8 mouse cellular contexts compared by ENCODE assay signal in genomic region chr11:88188216-88188615, GRCm38 (mm10). TPM values are rescaled to one million over a fixed set of nuclear protein-coding genes. Genes with fewer than 3 reads are reported as not detected.
DNase-seq lines count a peak whose midpoint lies in the region; ATAC-seq and TF ChIP-seq lines count a peak whose summit lies in the region.

No protein-coding gene starts in this region.

- H3K27me3 ChIP-seq in kidney, postnatal 0 days (ENCODE audit: insufficient read depth, low read length): peaks cover 12% of the 10 kb centered on the region; the same call in 1 of the 2 replicates
- H3K27me3 ChIP-seq in liver, embryonic 11.5 days (replicated peaks; ENCODE audit: control insufficient read depth, insufficient read depth, low read length): peaks cover 34% of the 10 kb centered on the region

- H3K4me2 ChIP-seq in kidney, postnatal 0 days (ENCODE audit: low read length): peak overlapping the region; percentile 44
- peak overlapping the region; percentile 62 for H3K4me2 ChIP-seq in liver, embryonic 11.5 days

- no peak for TF ChIP-seq CTCF in kidney, postnatal 0 days (IDR thresholded peaks at IDR 0.05; ENCODE audit: low read depth)
- TF ChIP-seq CTCF in bone marrow macrophage, adult 2 months (IDR thresholded peaks at IDR 0.05; ENCODE audit: low read depth, low read length): no peak

- no peak for TF ChIP-seq POLR2A in bone marrow macrophage, adult 2 months (IDR thresholded peaks at IDR 0.05; ENCODE audit: borderline replicate concordance, low read depth, low read length)

- H3K4me1 ChIP-seq in kidney, postnatal 0 days (replicated peaks; ENCODE audit: insufficient read depth, low read length): peaks cover 13% of the 10 kb centered on the region
- H3K4me1 ChIP-seq in bone marrow macrophage, adult 2 months (ENCODE audit: control insufficient read depth, insufficient read depth, low read length): peaks cover 8% of the 10 kb centered on the region; the same call in 1 of the 2 replicates
- peaks cover 10% of the 10 kb centered on the region for H3K4me1 ChIP-seq in liver, embryonic 11.5 days (replicated peaks; ENCODE audit: control insufficient read depth, insufficient read depth, low read length)

- H3K4me3 ChIP-seq in kidney, postnatal 0 days (replicated peaks; ENCODE audit: low read depth, low read length): no peak overlapping the region
- H3K4me3 ChIP-seq in bone marrow macrophage, adult 2 months (ENCODE audit: insufficient read depth, low read length): peak overlapping the region; percentile 64
- peak overlapping the region; percentile 26; the same call in 1 of the 2 replicates for H3K4me3 ChIP-seq in liver, embryonic 11.5 days (ENCODE audit: low read depth, low read length)

- 40% methylated on average over 8 of the region's 8 CpGs for WGBS in kidney, postnatal 0 days
- WGBS in liver, embryonic 11.5 days: 47% methylated on average over 8 of the region's 8 CpGs

- peak; percentile 3 for DNase-seq in adrenal gland, postnatal 14 days
- no peak for DNase-seq in adrenal gland, adult 8-10 months
- DNase-seq in kidney, postnatal 0 days (ENCODE audit: low spot score): no peak
- DNase-seq in kidney, postnatal 10 days: no peak
- no peak for DNase-seq in liver, embryonic 11.5 days (ENCODE audit: low spot score)
- DNase-seq in thymus, postnatal 36 days: no peak

- H3K9ac ChIP-seq in kidney, postnatal 0 days (ENCODE audit: low read depth, low read length): no peak overlapping the region
- no peak overlapping the region for H3K9ac ChIP-seq in liver, embryonic 11.5 days (ENCODE audit: low read depth, low read length)

- H3K36me3 ChIP-seq in kidney, postnatal 0 days (ENCODE audit: insufficient read depth, low read length): no peaks in the 10 kb centered on the region
- H3K36me3 ChIP-seq in liver, embryonic 11.5 days (ENCODE audit: control insufficient read depth, insufficient read depth, low read length): no peaks in the 10 kb centered on the region

- no peaks in the 10 kb centered on the region for H3K9me3 ChIP-seq in kidney, postnatal 0 days (replicated peaks; ENCODE audit: low read length)
- no peaks in the 10 kb centered on the region for H3K9me3 ChIP-seq in liver, embryonic 11.5 days (ENCODE audit: control insufficient read depth, low read length)

- ATAC-seq in kidney, postnatal 0 days (replicated peaks; ENCODE audit: low FRiP score, low read depth): no peak
- no peak for ATAC-seq in liver, embryonic 11.5 days (replicated peaks; ENCODE audit: low FRiP score)
- no peak for ATAC-seq in megakaryocyte-erythroid progenitor cell, adult 5-6 weeks (replicated peaks; ENCODE audit: low FRiP score, low TSS enrichment, poor library complexity, severe bottlenecking)

- H3K27ac ChIP-seq in kidney, postnatal 0 days: peak overlapping the region; percentile 15; the same call in 1 of the 2 replicates
- no peak overlapping the region for H3K27ac ChIP-seq in bone marrow macrophage, adult 2 months (ENCODE audit: insufficient read depth, low read depth, low read length)
- no peak overlapping the region for H3K27ac ChIP-seq in liver, embryonic 11.5 days (ENCODE audit: low read depth, low read length)

RNA-seq across cellular contexts. Expression of gene Mrps23, which starts 16.0 kb away (rescaled TPM):
- total RNA-seq in adrenal gland, postnatal 14 days (2021): 173 and 176 TPM in 2 replicates
- 100 to 1,000 TPM; 140 to 223 (median 182) TPM for total RNA-seq in adrenal gland, adult 8-10 months (2022)
- polyA plus RNA-seq in kidney, postnatal 0 days (2015; fragmentation: Nextera tagmentation; extraction: Ambion mirVana): 76.3 and 77.7 TPM in 2 replicates
- polyA plus RNA-seq in bone marrow macrophage, adult 2 months (2012; ENCODE audit: insufficient read depth, insufficient read length, missing spikeins): 60.4 and 67.9 TPM in 2 replicates
- 73.7 and 79.5 TPM in 2 replicates for polyA plus RNA-seq in liver, embryonic 11.5 days (2014; fragmentation: Nextera tagmentation; extraction: Ambion mirVana)
- 78.6 and 78.8 TPM in 2 replicates for total RNA-seq in megakaryocyte-erythroid progenitor cell, adult 5-6 weeks (2014; fragmentation: Nextera tagmentation)
- 58.9 and 154 TPM in 2 replicates for total RNA-seq in megakaryocyte-erythroid progenitor cell, adult 5-6 weeks (2017)
